Mouse (Mus musculus) erythroblast, embryonic 14.5 days (primary cell): ENCODE data around the gene Arhgdib.

Experiments
- GATA1 ChIP-seq: IDR thresholded peaks from 2 replicates; pipeline ENCODE4 v1.6.1; 2012; ENCODE audit warnings: low read length, inconsistent platforms, mixed read lengths
- TAL1 ChIP-seq: IDR thresholded peaks from 3 replicates; pipeline ENCODE4 v1.6.1; 2012; ENCODE audit warnings: low read length, inconsistent platforms, mixed read lengths

DNA sequence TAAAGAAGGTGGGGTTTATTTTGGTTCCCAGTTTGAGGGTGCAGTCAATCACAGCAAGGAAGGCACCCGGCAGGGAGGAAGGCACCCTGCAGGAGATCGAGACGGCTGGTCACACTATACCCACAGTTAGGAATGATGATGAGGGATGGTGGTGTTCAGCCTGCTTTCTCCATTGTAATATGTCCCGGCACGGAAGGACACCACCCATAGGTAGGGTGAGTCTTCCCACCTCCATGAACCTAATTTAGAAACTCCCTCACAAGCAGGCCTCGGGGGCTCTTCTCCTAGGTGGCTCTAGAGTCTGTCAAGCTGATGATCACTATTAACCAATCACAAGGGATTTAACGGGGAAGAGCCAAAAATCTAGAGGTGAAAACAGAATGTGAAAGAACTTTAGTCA is 18.8 kb downstream of the Arhgdib start:
- TF ChIP-seq GATA1 (no peak), TAL1 (no peak)
